Mouse (Mus musculus) sigmoid colon, adult 10 weeks (tissue): ENCODE measurements around the gene Chrna7. TPM values are rescaled to one million over a fixed set of nuclear protein-coding genes. Genes with fewer than 3 reads are reported as not detected.

Experiments used
- polyA plus RNA-seq: library from polyadenylated mRNA; stranded (reverse); fragments of 350-450 nt; fragmentation: Illumina TruSeq; extraction: RNeasy Lipid Tissue Mini Kit (QIAGEN cat#74804); gene quantifications from one replicate; pipeline ENCODE4 v1.2.3, GENCODE M21; 2014; ENCODE audit warnings: low read depth, low replicate concordance

Gene Chrna7
- 0.95 TPM for polyA plus RNA-seq

DNA sequence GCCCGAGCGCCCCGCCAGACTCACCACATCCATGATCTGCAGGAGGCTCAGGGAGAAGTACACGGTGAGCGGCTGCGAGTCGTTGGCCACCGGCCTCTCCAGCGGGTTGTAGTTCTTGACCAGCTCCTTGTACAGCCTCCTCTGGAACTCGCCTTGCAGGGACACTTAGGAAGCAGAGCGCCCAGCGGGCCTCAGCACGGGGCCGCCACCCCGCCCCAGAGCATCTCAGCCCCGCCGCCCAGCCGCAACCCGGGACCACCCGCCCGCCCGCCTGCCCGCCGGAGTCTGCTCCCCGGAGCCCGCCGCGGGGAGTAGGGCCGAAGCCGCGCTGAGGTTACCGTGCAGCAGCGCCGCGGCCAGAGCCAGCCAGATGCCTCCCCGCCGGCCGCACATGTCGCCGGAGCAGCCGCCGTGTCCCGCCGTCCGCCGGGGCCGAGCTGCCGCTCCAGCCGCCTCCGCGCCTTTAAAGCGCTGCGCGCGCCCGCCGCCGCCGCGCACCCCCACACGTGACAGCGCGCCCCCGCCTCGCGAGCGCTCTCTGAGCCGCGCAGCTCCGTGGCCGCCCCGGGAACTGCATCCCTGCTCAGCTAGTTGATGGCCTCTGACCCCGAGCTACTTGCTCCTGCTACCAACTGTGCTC, at the start of gene Chrna7:
Gene Chrna7 (minus strand): TSS at position 486 of the 640 bp plus-strand sequence.

Other genes starting within 250 kb of the Chrna7 start
- not detected for gene Otud7a, start 232.2 kb upstream of the Chrna7 start, polyA plus RNA-seq